Mouse (Mus musculus): Measurements from ENCODE around the gene Snai3. TPM values are rescaled to one million over a fixed set of nuclear protein-coding genes. Genes with fewer than 3 reads are reported as not detected.

Snai3 gene
- polyA plus RNA-seq, 1 experiment from 2014 or later = 1.2 TPM

DNA sequence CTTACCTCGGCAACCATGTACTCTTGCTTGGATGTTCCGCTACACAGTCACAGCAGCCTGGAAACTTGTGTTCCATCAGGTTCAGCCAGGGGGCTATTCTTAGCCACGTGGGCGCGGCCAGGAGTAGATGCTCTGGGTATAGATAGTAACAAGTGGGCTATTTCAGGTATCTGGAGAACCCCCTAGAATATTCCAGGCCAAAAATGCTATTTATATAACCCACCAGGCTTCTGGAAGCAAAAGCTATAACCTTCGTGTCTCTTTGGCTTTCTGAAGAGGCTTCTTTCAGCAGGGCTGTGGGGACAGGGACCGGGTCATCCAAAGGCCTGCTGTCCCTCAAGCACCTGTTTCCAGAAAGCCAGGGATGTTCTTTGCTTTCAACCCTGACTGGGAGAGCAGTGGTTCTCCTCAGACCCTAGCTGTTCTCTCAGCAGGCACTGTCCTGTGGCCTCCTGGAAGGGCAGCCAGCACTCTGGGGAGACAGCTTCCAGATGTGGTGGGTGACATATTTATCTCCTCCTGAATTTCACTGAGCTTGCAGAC is 9.3 kb downstream of the Snai3 start:
- H3K27me3 ChIP-seq (replicated peaks; ENCODE audit: insufficient read depth, low read length) = no peaks in the 10 kb centered on the region
- no peaks in the 10 kb centered on the region for H3K4me1 ChIP-seq (ENCODE audit: insufficient read depth, low read depth, low read length)
- H3K4me3 ChIP-seq (ENCODE audit: low read depth, low read length) = no peak overlapping the region
- DNase-seq (ENCODE audit: low spot score) (no peak), ATAC-seq (no peak)
- 69% methylated on average over 7 of the region's 7 CpGs for WGBS
- no peaks in the 10 kb centered on the region for H3K9me3 ChIP-seq (ENCODE audit: low read length)
- no peak overlapping the region for H3K4me2 ChIP-seq (replicated peaks; ENCODE audit: low read depth, low read length)
- H3K27ac ChIP-seq (ENCODE audit: low read length) = no peak overlapping the region
- no peaks in the 10 kb centered on the region for H3K36me3 ChIP-seq (ENCODE audit: insufficient read depth, low read length)
- no peak for TF ChIP-seq CTCF (IDR thresholded peaks at IDR 0.05)
- no peak for TF ChIP-seq EP300 (IDR thresholded peaks at IDR 0.05)
- H3K9ac ChIP-seq (replicated peaks; ENCODE audit: low read depth) = no peak overlapping the region

DNA sequence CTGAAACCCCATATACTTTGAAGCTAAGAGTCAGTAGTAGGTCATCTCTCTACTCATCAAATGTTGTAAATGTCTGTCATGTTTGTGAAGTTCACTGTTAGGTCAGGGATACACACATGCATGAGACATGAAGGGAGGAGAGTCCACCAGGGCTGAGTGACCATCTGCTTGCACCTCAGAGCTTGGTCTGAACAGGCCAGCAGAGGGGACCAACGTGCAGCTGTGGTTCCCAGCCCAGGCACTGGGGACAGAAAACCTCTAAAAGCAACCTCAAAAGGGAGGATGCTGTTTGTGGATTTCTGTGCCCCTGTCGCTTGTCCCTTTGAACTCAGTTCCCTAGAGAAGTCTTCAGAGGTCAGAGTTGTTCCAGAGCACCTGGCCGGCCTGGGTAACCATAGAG is 15.3 kb downstream of the Snai3 start:
- Histone ChIP-seq H3K4me3 (ENCODE audit: low read depth, low read length) (no peak overlapping the region), H3K4me2 (replicated peaks; ENCODE audit: low read depth, low read length) (peak overlapping the region; percentile 97; the same call in 1 of the 2 replicates), H3K27me3 (replicated peaks; ENCODE audit: insufficient read depth, low read length) (no peaks in the 10 kb centered on the region), H3K9me3 (ENCODE audit: low read length) (no peaks in the 10 kb centered on the region), H3K4me1 (ENCODE audit: insufficient read depth, low read depth, low read length) (peaks cover 7% of the 10 kb centered on the region; the same call in 1 of the 2 replicates), H3K27ac (ENCODE audit: low read length) (no peak overlapping the region), H3K36me3 (ENCODE audit: insufficient read depth, low read length) (no peaks in the 10 kb centered on the region), H3K9ac (replicated peaks; ENCODE audit: low read depth) (no peak overlapping the region)
- TF ChIP-seq EP300 (IDR thresholded peaks at IDR 0.05) = no peak
- TF ChIP-seq CTCF (IDR thresholded peaks at IDR 0.05) = peak; percentile 60
- ATAC-seq (no peak), DNase-seq (ENCODE audit: low spot score) (peak; percentile 44)
- WGBS = 49% methylated on average over 3 of the region's 3 CpGs

DNA sequence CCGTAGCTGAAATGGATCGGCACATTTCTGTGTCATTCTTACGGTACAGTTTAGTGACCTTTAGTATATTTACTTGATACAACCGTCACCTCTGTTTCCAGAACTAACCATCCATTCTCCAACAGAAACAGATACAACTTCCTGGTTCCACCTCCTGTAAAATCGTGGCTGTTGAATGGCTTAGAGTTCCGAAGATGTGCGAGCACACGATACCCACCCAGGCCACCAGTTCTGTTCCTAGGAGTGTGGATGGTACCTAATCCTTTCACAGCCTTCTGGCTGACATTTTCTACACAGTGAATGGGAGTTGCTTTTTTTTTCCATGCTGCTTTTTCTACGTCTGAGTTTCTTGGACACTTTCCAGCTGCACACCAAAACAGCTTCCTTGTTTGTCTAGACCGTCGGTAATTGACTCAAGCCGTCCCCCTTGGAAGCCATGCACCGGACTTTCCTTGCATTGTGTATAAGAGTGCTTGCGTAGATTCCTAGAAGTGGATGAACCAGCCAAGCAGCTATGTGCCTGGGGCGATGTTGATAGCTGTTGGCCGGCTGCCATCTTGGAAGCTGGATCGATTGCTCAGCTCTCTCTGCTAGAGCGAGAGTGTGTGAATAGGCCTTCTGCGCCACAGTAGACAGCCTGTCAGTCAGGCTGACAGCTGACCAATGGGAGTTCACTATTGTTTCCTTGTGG is 16.3 kb downstream of the Snai3 start:
- Histone ChIP-seq H3K9me3 (ENCODE audit: low read length) (no peaks in the 10 kb centered on the region), H3K4me2 (replicated peaks; ENCODE audit: low read depth, low read length) (peak overlapping the region; percentile 97), H3K27me3 (replicated peaks; ENCODE audit: insufficient read depth, low read length) (no peaks in the 10 kb centered on the region), H3K4me1 (ENCODE audit: insufficient read depth, low read depth, low read length) (peaks cover 7% of the 10 kb centered on the region; the same call in 1 of the 2 replicates), H3K27ac (ENCODE audit: low read length) (peak overlapping the region; percentile 90), H3K36me3 (ENCODE audit: insufficient read depth, low read length) (no peaks in the 10 kb centered on the region), H3K4me3 (ENCODE audit: low read depth, low read length) (peak overlapping the region; percentile 52), H3K9ac (replicated peaks; ENCODE audit: low read depth) (peak overlapping the region; percentile 45)
- DNase-seq (ENCODE audit: low spot score) (peak; percentile 97), ATAC-seq (peak; percentile 68)
- TF ChIP-seq EP300 (IDR thresholded peaks at IDR 0.05) = peak; percentile 95
- no peak for TF ChIP-seq CTCF (IDR thresholded peaks at IDR 0.05)
- under 1% methylated on average over 19 of the region's 19 CpGs for WGBS

DNA sequence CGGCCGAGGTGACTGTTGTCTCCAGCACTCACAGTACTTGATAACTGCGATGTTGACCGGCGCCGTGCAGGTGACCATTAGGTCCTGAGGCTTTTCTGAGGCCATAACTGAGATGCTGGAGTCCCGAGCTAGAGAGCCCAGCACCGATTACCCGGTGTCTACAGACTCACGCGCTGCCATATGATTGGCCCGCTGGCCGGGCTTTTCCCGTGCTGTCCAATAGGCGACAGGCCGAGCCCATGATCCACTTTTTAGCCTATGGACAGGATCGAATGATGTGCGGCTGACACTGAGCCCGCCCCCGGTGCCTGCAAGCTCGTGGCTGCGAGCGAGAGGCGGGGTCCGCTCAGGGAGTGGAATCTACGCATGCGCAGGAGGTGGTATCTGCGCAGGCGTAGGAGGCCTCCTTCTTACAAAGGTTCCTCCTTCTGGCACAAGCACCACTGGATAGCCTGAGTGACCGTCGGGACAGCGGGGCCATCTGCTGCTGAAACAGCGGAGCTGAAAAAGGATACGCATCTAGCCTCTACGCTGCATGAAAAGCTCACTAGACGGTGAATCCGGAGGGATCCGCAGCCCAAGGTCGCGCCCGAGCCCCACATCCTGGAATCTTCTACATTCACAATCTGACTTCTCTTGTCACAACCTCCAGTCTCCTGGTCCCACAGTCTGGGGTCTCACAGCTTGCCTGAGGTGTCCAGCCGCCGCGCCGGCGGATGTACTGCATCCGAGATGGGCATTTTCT is 17.1 kb downstream of the Snai3 start, which contains the start of gene Mvd:
TSS of gene Mvd (minus strand) at position 161 of the 745 bp plus-strand sequence.
- TF ChIP-seq CTCF (IDR thresholded peaks at IDR 0.05) = peak; percentile 71
- no peak for TF ChIP-seq EP300 (IDR thresholded peaks at IDR 0.05)
- Histone ChIP-seq H3K36me3 (ENCODE audit: insufficient read depth, low read length) (no peaks in the 10 kb centered on the region), H3K9ac (replicated peaks; ENCODE audit: low read depth) (peak within 1 kb of the TSS; percentile 45), H3K9me3 (ENCODE audit: low read length) (no peaks in the 10 kb centered on the region), H3K27ac (ENCODE audit: low read length) (peak within 1 kb of the TSS; percentile 90), H3K27me3 (replicated peaks; ENCODE audit: insufficient read depth, low read length) (no peaks in the 10 kb centered on the region), H3K4me2 (replicated peaks; ENCODE audit: low read depth, low read length) (peak within 1 kb of the TSS; percentile 97), H3K4me1 (ENCODE audit: insufficient read depth, low read depth, low read length) (peaks cover 7% of the 10 kb centered on the region; the same call in 1 of the 2 replicates), H3K4me3 (ENCODE audit: low read depth, low read length) (peak within 1 kb of the TSS; percentile 52)
- under 1% methylated on average over 47 of the region's 47 CpGs for WGBS
- peak; percentile 97 for ATAC-seq
- peak; percentile 100 for DNase-seq (ENCODE audit: low spot score)

DNA sequence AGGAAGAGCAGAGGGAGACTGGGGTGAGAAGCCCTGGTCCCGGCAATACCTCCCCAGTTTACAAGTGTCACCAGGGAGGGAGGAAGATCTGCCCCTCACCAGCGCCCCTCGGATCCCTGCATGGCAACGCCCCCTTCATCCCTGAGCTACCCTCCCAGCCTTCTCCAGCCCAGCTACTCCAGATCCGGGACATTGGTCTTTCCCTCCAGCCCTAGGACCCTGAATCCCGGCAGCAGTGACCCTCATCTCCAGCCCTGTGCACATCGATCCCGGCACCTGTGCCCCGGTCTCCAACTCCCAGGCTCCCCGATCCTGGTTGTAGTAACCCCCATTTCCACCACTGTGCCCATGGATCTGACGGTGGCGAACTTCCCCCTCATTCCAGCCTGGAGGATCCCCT is 17.8 kb downstream of the Snai3 start:
- Histone ChIP-seq H3K27me3 (replicated peaks; ENCODE audit: insufficient read depth, low read length) (no peaks in the 10 kb centered on the region), H3K4me3 (ENCODE audit: low read depth, low read length) (peak overlapping the region; percentile 52), H3K9ac (replicated peaks; ENCODE audit: low read depth) (peak overlapping the region; percentile 43), H3K9me3 (ENCODE audit: low read length) (no peaks in the 10 kb centered on the region), H3K36me3 (ENCODE audit: insufficient read depth, low read length) (no peaks in the 10 kb centered on the region), H3K4me2 (replicated peaks; ENCODE audit: low read depth, low read length) (peak overlapping the region; percentile 97), H3K27ac (ENCODE audit: low read length) (peak overlapping the region; percentile 59; the same call in 1 of the 2 replicates), H3K4me1 (ENCODE audit: insufficient read depth, low read depth, low read length) (peaks cover 7% of the 10 kb centered on the region; the same call in 1 of the 2 replicates)
- DNase-seq (ENCODE audit: low spot score) (no peak), ATAC-seq (no peak)
- TF ChIP-seq CTCF (IDR thresholded peaks at IDR 0.05) (no peak), EP300 (IDR thresholded peaks at IDR 0.05) (no peak)
- WGBS = 2% methylated on average over 11 of the region's 12 CpGs

DNA sequence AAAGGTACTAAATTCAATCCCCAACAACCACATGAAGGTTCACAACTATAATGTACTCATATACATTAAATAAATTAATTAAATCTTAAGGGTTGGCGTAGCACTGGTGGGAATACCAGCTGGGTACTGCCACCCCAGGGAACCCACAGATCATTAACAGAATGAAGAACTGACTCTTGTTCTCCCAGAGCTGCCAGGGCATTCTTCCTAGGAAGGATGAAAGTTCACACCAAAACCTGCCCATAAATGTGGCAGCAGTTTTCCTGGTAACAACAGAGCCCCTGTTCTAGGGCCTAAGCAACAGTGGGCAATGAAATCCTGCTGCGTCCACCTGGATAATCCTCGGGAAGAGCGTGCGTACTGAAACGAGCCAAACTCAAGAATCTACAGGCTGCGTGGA is 18.2 kb downstream of the Snai3 start:
- WGBS = 23% methylated on average over 7 of the region's 7 CpGs
- Histone ChIP-seq H3K27ac (ENCODE audit: low read length) (no peak overlapping the region), H3K27me3 (replicated peaks; ENCODE audit: insufficient read depth, low read length) (no peaks in the 10 kb centered on the region), H3K9ac (replicated peaks; ENCODE audit: low read depth) (peak overlapping the region; percentile 43), H3K9me3 (ENCODE audit: low read length) (no peaks in the 10 kb centered on the region), H3K4me1 (ENCODE audit: insufficient read depth, low read depth, low read length) (peaks cover 7% of the 10 kb centered on the region; the same call in 1 of the 2 replicates), H3K4me3 (ENCODE audit: low read depth, low read length) (peak overlapping the region; percentile 52), H3K36me3 (ENCODE audit: insufficient read depth, low read length) (no peaks in the 10 kb centered on the region), H3K4me2 (replicated peaks; ENCODE audit: low read depth, low read length) (peak overlapping the region; percentile 97)
- DNase-seq (ENCODE audit: low spot score) (no peak), ATAC-seq (no peak)
- TF ChIP-seq CTCF (IDR thresholded peaks at IDR 0.05) (no peak), EP300 (IDR thresholded peaks at IDR 0.05) (no peak)
